ENCODE assay signal across 8 mouse cellular contexts in the genomic region with DNA sequence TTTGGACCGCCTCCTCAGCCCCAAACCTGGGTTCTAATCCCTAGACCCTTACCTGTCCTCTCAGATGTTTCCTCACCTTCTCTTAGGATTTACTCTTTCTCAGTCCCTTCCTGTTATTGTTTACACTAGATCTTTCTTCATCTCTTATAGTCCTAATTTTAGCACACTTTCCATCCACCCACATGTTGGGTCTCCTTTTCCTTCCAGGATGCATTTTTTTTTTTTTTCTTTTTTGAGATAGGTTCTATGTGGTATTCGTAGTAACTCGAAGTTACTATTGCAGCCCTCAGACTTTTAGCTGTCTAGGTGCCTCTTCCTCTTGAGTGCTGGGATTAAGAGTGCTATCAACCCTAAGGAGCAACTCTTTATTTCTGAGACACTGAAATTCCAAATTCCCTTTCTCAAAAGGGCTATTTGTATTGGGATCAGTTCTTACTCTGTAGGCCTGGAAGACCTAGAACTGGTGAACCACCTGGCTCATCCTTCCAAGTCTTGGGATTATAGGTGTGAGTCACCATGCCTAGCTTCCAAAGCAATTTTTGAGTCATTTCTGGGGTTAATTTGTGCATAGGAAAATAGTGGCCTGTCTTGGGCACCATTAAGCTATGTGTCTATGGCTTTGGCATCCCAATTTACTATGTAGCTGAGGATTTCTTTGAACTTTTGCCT. TPM values are rescaled to one million over a fixed set of nuclear protein-coding genes. Genes with fewer than 3 reads are reported as not detected.
DNase-seq lines count a peak whose midpoint lies in the region; ATAC-seq and TF ChIP-seq lines count a peak whose summit lies in the region.

No protein-coding gene starts in this region.

- no peaks in the 10 kb centered on the region for H3K27me3 ChIP-seq in embryonic facial prominence, embryonic 11.5 days (ENCODE audit: control insufficient read depth, insufficient read depth, low read length)
- H3K27me3 ChIP-seq in intestine, embryonic 14.5 days (replicated peaks; ENCODE audit: control insufficient read depth, insufficient read depth, low read length) = no peaks in the 10 kb centered on the region
- no peaks in the 10 kb centered on the region for H3K27me3 ChIP-seq in neural tube, embryonic 13.5 days

- H3K4me2 ChIP-seq in embryonic facial prominence, embryonic 11.5 days (ENCODE audit: low read depth, low read length) = peak overlapping the region; percentile 44
- peak overlapping the region; percentile 51 for H3K4me2 ChIP-seq in intestine, embryonic 14.5 days (ENCODE audit: low read length)
- peak overlapping the region; percentile 59 for H3K4me2 ChIP-seq in neural tube, embryonic 13.5 days

- H3K4me3 ChIP-seq in left cerebral cortex, adult 2 months = peak overlapping the region; percentile 65
- peak overlapping the region; percentile 80 for H3K4me3 ChIP-seq in embryonic facial prominence, embryonic 11.5 days (ENCODE audit: low read depth, low read length)
- H3K4me3 ChIP-seq in intestine, embryonic 14.5 days (ENCODE audit: low read depth, low read length) = peak overlapping the region; percentile 67
- H3K4me3 ChIP-seq in neural tube, embryonic 13.5 days = peak overlapping the region; percentile 81

- peak overlapping the region; percentile 86 for H3K27ac ChIP-seq in left cerebral cortex, adult 2 months
- peak overlapping the region; percentile 98; the same call in 1 of the 2 replicates for H3K27ac ChIP-seq in embryonic facial prominence, embryonic 11.5 days (replicated peaks; ENCODE audit: low read depth, low read length)
- peak overlapping the region; percentile 99 for H3K27ac ChIP-seq in intestine, embryonic 14.5 days (ENCODE audit: low read depth)
- H3K27ac ChIP-seq in neural tube, embryonic 13.5 days (replicated peaks) = peak overlapping the region; percentile 93

- no peak for TF ChIP-seq CTCF in left cerebral cortex, adult 2 months (IDR thresholded peaks at IDR 0.05)

- no peaks in the 10 kb centered on the region for H3K4me1 ChIP-seq in embryonic facial prominence, embryonic 11.5 days (ENCODE audit: control insufficient read depth, insufficient read depth, low read length)
- peaks cover 40% of the 10 kb centered on the region for H3K4me1 ChIP-seq in intestine, embryonic 14.5 days (replicated peaks; ENCODE audit: control insufficient read depth, insufficient read depth, low read length)
- peaks cover 54% of the 10 kb centered on the region for H3K4me1 ChIP-seq in neural tube, embryonic 13.5 days (replicated peaks)

- whole genome bisulfite sequencing in embryonic facial prominence, embryonic 11.5 days = 24% methylated on average over 3 of the region's 3 CpGs
- 15% methylated on average over 3 of the region's 3 CpGs for WGBS in intestine, embryonic 14.5 days
- 26% methylated on average over 3 of the region's 3 CpGs for WGBS in neural tube, embryonic 13.5 days

- peak overlapping the region; percentile 87 for H3K9ac ChIP-seq in embryonic facial prominence, embryonic 11.5 days (replicated peaks; ENCODE audit: low read length)
- peak overlapping the region; percentile 97 for H3K9ac ChIP-seq in intestine, embryonic 14.5 days (ENCODE audit: low read length)
- H3K9ac ChIP-seq in neural tube, embryonic 13.5 days = peak overlapping the region; percentile 88

- DNase-seq in left cerebral cortex, adult 2 months (ENCODE audit: extremely low spot score in 1 of 2, low spot score in 2 of 2) = no peak
- no peak for DNase-seq in left cerebral cortex, adult 18-20 months (ENCODE audit: low spot score in 2 of 2)
- DNase-seq in embryonic facial prominence, embryonic 11.5 days (ENCODE audit: low spot score) = no peak
- no peak for DNase-seq in intestine, embryonic 14.5 days (ENCODE audit: low spot score)
- no peak for DNase-seq in urinary bladder, postnatal 4 days (ENCODE audit: low spot score in 2 of 2)
- DNase-seq in left cerebral cortex, adult 8-10 months (ENCODE audit: low spot score in 2 of 2) = no peak
- DNase-seq in retina, embryonic 14.5 days (ENCODE audit: low spot score) = no peak

- no peak for ATAC-seq in embryonic facial prominence, embryonic 11.5 days (replicated peaks; ENCODE audit: insufficient number of reproducible peaks, low FRiP score, low TSS enrichment, low read depth)
- no peak for ATAC-seq in intestine, embryonic 14.5 days (replicated peaks; ENCODE audit: low FRiP score, low TSS enrichment, low read depth)
- ATAC-seq in neural tube, embryonic 13.5 days (ENCODE audit: low read depth) = no peak

- intact Hi-C loops in left cerebral cortex, adult 2 months (cut with DNase I) = loop anchor here (5.0 kb wide), 1 partner anchor 110 kb away; the partner anchor contains the start of genes Map3k12 and Tarbp2

- no peaks in the 10 kb centered on the region for H3K9me3 ChIP-seq in embryonic facial prominence, embryonic 11.5 days (replicated peaks; ENCODE audit: control insufficient read depth, low read length)
- H3K9me3 ChIP-seq in intestine, embryonic 14.5 days (ENCODE audit: control insufficient read depth, low read length) = no peaks in the 10 kb centered on the region
- no peaks in the 10 kb centered on the region for H3K9me3 ChIP-seq in neural tube, embryonic 13.5 days

- H3K36me3 ChIP-seq in embryonic facial prominence, embryonic 11.5 days (replicated peaks; ENCODE audit: control insufficient read depth, insufficient read depth, low read depth, low read length) = peaks cover 20% of the 10 kb centered on the region
- H3K36me3 ChIP-seq in intestine, embryonic 14.5 days (ENCODE audit: control insufficient read depth, insufficient read depth, low read length) = peaks cover 42% of the 10 kb centered on the region
- peaks cover 35% of the 10 kb centered on the region for H3K36me3 ChIP-seq in neural tube, embryonic 13.5 days

RNA-seq across cellular contexts. Expression of gene Sp1, which starts 1.1 kb away (rescaled TPM):
- total RNA-seq in left cerebral cortex, adult 2 months (2021) = 10 to 100 TPM; 26.8 to 27.2 TPM
- 10 to 100 TPM; 23.8 to 32.2 TPM for total RNA-seq in left cerebral cortex, adult 18-20 months (2021)
- polyA plus RNA-seq in embryonic facial prominence, embryonic 11.5 days (2014; fragmentation: Nextera tagmentation; extraction: Ambion mirVana) = 12.8 and 13.9 TPM in 2 replicates
- 14.4 and 15.8 TPM in 2 replicates for polyA plus RNA-seq in intestine, embryonic 14.5 days (2014; fragmentation: Nextera tagmentation; extraction: Ambion mirVana)
- 4.3 and 6.0 TPM in 2 replicates for polyA plus RNA-seq in neural tube, embryonic 13.5 days (2015; fragmentation: Nextera tagmentation; extraction: Ambion mirVana)
- total RNA-seq in left cerebral cortex, adult 8-10 months (2022) = 10 to 100 TPM; 30.3 to 44.7 (median 38.7) TPM

RNA-seq across cellular contexts. Expression of gene Amhr2, which starts 38.1 kb away (rescaled TPM):
- total RNA-seq in left cerebral cortex, adult 2 months (2021) = 1 to 10 TPM in 1 of 2 experiments, under 1 TPM in 1; 0.98 to 3.2 TPM
- 1 to 10 TPM; 1.7 to 2.1 TPM for total RNA-seq in left cerebral cortex, adult 18-20 months (2021)
- 0.24 TPM in 1 of 2 replicates, not detected in the other for polyA plus RNA-seq in embryonic facial prominence, embryonic 11.5 days (2014; fragmentation: Nextera tagmentation; extraction: Ambion mirVana)
- 0.81 and 0.97 TPM in 2 replicates for polyA plus RNA-seq in intestine, embryonic 14.5 days (2014; fragmentation: Nextera tagmentation; extraction: Ambion mirVana)
- polyA plus RNA-seq in neural tube, embryonic 13.5 days (2015; fragmentation: Nextera tagmentation; extraction: Ambion mirVana) = 0.13 and 0.76 TPM in 2 replicates
- 1 to 10 TPM in 1 of 4 experiments, under 1 TPM in 3; 0.73 to 2.0 (median 0.92) TPM for total RNA-seq in left cerebral cortex, adult 8-10 months (2022)

RNA-seq across cellular contexts. Expression of gene Sp7, which starts 40.1 kb away (rescaled TPM):
- under 1 TPM; 0.27 to 0.61 TPM for total RNA-seq in left cerebral cortex, adult 2 months (2021)
- total RNA-seq in left cerebral cortex, adult 18-20 months (2021) = under 1 TPM; 0.44 to 0.68 TPM
- 2.4 and 3.0 TPM in 2 replicates for polyA plus RNA-seq in embryonic facial prominence, embryonic 11.5 days (2014; fragmentation: Nextera tagmentation; extraction: Ambion mirVana)
- 1.2 and 1.3 TPM in 2 replicates for polyA plus RNA-seq in intestine, embryonic 14.5 days (2014; fragmentation: Nextera tagmentation; extraction: Ambion mirVana)
- 0.47 and 0.69 TPM in 2 replicates for polyA plus RNA-seq in neural tube, embryonic 13.5 days (2015; fragmentation: Nextera tagmentation; extraction: Ambion mirVana)
- 1 to 10 TPM in 2 of 4 experiments, under 1 TPM in 2; 0.82 to 1.6 (median 1.0) TPM for total RNA-seq in left cerebral cortex, adult 8-10 months (2022)

RNA-seq across cellular contexts. Expression of gene Prr13, which starts 51.8 kb away (rescaled TPM):
- 10 to 100 TPM; 46.1 to 47.6 TPM for total RNA-seq in left cerebral cortex, adult 2 months (2021)
- total RNA-seq in left cerebral cortex, adult 18-20 months (2021) = 10 to 100 TPM; 55.0 to 57.5 TPM
- 75.0 and 76.5 TPM in 2 replicates for polyA plus RNA-seq in embryonic facial prominence, embryonic 11.5 days (2014; fragmentation: Nextera tagmentation; extraction: Ambion mirVana)
- 132 and 141 TPM in 2 replicates for polyA plus RNA-seq in intestine, embryonic 14.5 days (2014; fragmentation: Nextera tagmentation; extraction: Ambion mirVana)
- polyA plus RNA-seq in neural tube, embryonic 13.5 days (2015; fragmentation: Nextera tagmentation; extraction: Ambion mirVana) = 88.7 and 100.0 TPM in 2 replicates
- total RNA-seq in left cerebral cortex, adult 8-10 months (2022) = 10 to 100 TPM; 42.3 to 53.7 (median 44.3) TPM

RNA-seq across cellular contexts. Expression of gene Aaas, which starts 56.5 kb away (rescaled TPM):
- total RNA-seq in left cerebral cortex, adult 2 months (2021) = 10 to 100 TPM; 14.3 to 18.9 TPM
- 10 to 100 TPM; 15.5 to 18.3 TPM for total RNA-seq in left cerebral cortex, adult 18-20 months (2021)
- 98.3 and 102 TPM in 2 replicates for polyA plus RNA-seq in embryonic facial prominence, embryonic 11.5 days (2014; fragmentation: Nextera tagmentation; extraction: Ambion mirVana)
- polyA plus RNA-seq in intestine, embryonic 14.5 days (2014; fragmentation: Nextera tagmentation; extraction: Ambion mirVana) = 64.1 and 71.2 TPM in 2 replicates
- polyA plus RNA-seq in neural tube, embryonic 13.5 days (2015; fragmentation: Nextera tagmentation; extraction: Ambion mirVana) = 31.3 and 36.8 TPM in 2 replicates
- 10 to 100 TPM; 20.1 to 25.3 (median 22.2) TPM for total RNA-seq in left cerebral cortex, adult 8-10 months (2022)
